Mouse (Mus musculus): ENCODE measurements around the gene Krtap19-2. TPM values are rescaled to one million over a fixed set of nuclear protein-coding genes. Genes with fewer than 3 reads are reported as not detected.

The Krtap19-2 gene
- polyA plus RNA-seq, 1 experiment from 2014 or later: not detected

DNA sequence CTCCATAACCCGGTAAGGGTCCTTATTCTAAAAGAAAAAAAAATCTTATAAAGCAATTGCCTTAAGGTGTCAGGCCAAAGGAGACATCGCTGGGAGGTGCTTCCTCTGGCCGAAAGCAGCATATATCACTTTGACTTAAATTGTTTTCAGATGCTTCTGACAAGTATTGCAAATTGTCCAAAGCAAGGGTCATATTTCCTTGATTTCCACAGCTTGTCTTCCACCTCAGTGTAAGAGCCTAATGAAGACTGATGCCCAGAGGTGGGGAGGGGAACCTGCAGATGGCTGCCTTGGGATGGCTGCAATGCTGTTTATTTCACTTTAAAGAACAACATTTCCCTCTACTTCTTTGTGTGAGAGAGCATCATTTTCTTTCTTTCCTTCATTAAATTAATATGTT, 47.1 kb downstream of the Krtap19-2 start:
- Histone ChIP-seq H3K4me2 (replicated peaks; ENCODE audit: low read depth, low read length) (no peak overlapping the region), H3K9me3 (ENCODE audit: low read length) (no peaks in the 10 kb centered on the region), H3K4me3 (ENCODE audit: low read length) (no peak overlapping the region), H3K27ac (ENCODE audit: low read length) (no peak overlapping the region), H3K36me3 (ENCODE audit: insufficient read depth, low read length) (no peaks in the 10 kb centered on the region), H3K27me3 (ENCODE audit: insufficient read depth, low read length) (no peaks in the 10 kb centered on the region), H3K9ac (replicated peaks; ENCODE audit: low read length) (no peak overlapping the region), H3K4me1 (ENCODE audit: insufficient read depth, low read length) (no peaks in the 10 kb centered on the region)
- 44% methylated on average over 3 of the region's 3 CpGs for WGBS
- no peak for ATAC-seq (ENCODE audit: low FRiP score, low TSS enrichment)

DNA sequence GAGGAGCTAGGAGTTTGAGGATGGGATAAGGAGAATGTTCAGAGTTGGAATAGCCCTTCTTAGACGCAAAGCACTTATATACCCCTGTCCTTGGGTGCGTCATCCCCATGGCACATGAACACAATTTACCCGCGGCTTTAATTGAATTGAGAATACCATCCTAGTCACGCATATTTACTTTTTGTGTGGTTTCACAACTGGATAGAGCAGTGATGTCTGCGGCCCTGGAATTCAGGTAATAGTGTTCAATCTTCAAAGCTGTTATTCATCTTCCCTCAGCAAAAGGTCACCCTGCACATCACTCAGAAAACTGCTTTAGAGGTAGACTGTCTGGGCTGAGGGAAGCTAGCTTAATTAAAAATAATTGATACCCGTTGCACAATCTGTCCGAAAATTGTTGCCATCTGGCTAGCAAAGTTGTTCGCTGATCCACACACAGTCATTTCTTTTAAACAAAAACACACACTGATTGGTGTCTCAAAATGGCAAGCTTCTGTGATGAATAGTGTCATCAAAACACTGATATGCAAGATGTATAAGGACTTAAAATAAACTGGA, 47.9 kb downstream of the Krtap19-2 start, which contains the start of gene Krtap14:
Gene Krtap14 (minus strand): TSS at position 51 of the 558 bp plus-strand sequence.
- no peaks in the 10 kb centered on the region for H3K9me3 ChIP-seq (ENCODE audit: low read length)
- no peak within 1 kb of the TSS for H3K9ac ChIP-seq (replicated peaks; ENCODE audit: low read length)
- H3K4me1 ChIP-seq (ENCODE audit: insufficient read depth, low read length): no peaks in the 10 kb centered on the region
- H3K4me2 ChIP-seq (replicated peaks; ENCODE audit: low read depth, low read length): no peak within 1 kb of the TSS
- no peak within 1 kb of the TSS for H3K4me3 ChIP-seq (ENCODE audit: low read length)
- ATAC-seq (ENCODE audit: low FRiP score, low TSS enrichment): no peak
- no peak within 1 kb of the TSS for H3K27ac ChIP-seq (ENCODE audit: low read length)
- H3K27me3 ChIP-seq (ENCODE audit: insufficient read depth, low read length): no peaks in the 10 kb centered on the region
- H3K36me3 ChIP-seq (ENCODE audit: insufficient read depth, low read length): no peaks in the 10 kb centered on the region
- 89% methylated on average over 9 of the region's 9 CpGs for WGBS

GRCm38 (mm10) chr16:88823736-88824135, 50.3 kb downstream of the Krtap19-2 start:
- Histone ChIP-seq H3K9me3 (ENCODE audit: low read length) (no peaks in the 10 kb centered on the region), H3K4me1 (ENCODE audit: insufficient read depth, low read length) (no peaks in the 10 kb centered on the region), H3K4me2 (replicated peaks; ENCODE audit: low read depth, low read length) (no peak overlapping the region), H3K27me3 (ENCODE audit: insufficient read depth, low read length) (no peaks in the 10 kb centered on the region), H3K9ac (replicated peaks; ENCODE audit: low read length) (no peak overlapping the region), H3K36me3 (ENCODE audit: insufficient read depth, low read length) (no peaks in the 10 kb centered on the region), H3K4me3 (ENCODE audit: low read length) (no peak overlapping the region), H3K27ac (ENCODE audit: low read length) (no peak overlapping the region)
- 74% methylated on average over 3 of the region's 3 CpGs for WGBS
- peak; percentile 42; the same call in 1 of the 2 replicates for ATAC-seq (ENCODE audit: low FRiP score, low TSS enrichment)

Other genes starting within 250 kb of the Krtap19-2 start
- gene 2310079G19Rik, start 246.6 kb downstream of the Krtap19-2 start, polyA plus RNA-seq (2015; fragmentation: Nextera tagmentation; extraction: Ambion mirVana): not detected in 2 replicates
- gene Krtap26-1, start 226.5 kb downstream of the Krtap19-2 start, polyA plus RNA-seq (2015; fragmentation: Nextera tagmentation; extraction: Ambion mirVana): not detected in 2 replicates
- gene Krtap27-1, start 202.6 kb downstream of the Krtap19-2 start, polyA plus RNA-seq (2015; fragmentation: Nextera tagmentation; extraction: Ambion mirVana): not detected in 2 replicates
- gene 2310061N02Rik, start 166.3 kb downstream of the Krtap19-2 start, polyA plus RNA-seq (2015; fragmentation: Nextera tagmentation; extraction: Ambion mirVana): not detected in 2 replicates
- gene Krtap13-1, start 145.4 kb downstream of the Krtap19-2 start, polyA plus RNA-seq (2015; fragmentation: Nextera tagmentation; extraction: Ambion mirVana): not detected in 2 replicates
- not detected in 2 replicates for gene Krtap13, start 122.6 kb downstream of the Krtap19-2 start, polyA plus RNA-seq (2015; fragmentation: Nextera tagmentation; extraction: Ambion mirVana)
- gene 2310034C09Rik, start 115.4 kb downstream of the Krtap19-2 start, polyA plus RNA-seq (2015; fragmentation: Nextera tagmentation; extraction: Ambion mirVana): not detected in 2 replicates
- not detected in 2 replicates for gene 2310057N15Rik, start 100.1 kb downstream of the Krtap19-2 start, polyA plus RNA-seq (2015; fragmentation: Nextera tagmentation; extraction: Ambion mirVana)
- 0.31 TPM in 1 of 2 replicates, not detected in the other for gene Gm5965, start 96.4 kb downstream of the Krtap19-2 start, polyA plus RNA-seq (2015; fragmentation: Nextera tagmentation; extraction: Ambion mirVana)
- gene Gm20741, start 62.0 kb downstream of the Krtap19-2 start, polyA plus RNA-seq (2015; fragmentation: Nextera tagmentation; extraction: Ambion mirVana): not detected in 2 replicates
- gene Krtap15, start 54.1 kb downstream of the Krtap19-2 start, polyA plus RNA-seq (2015; fragmentation: Nextera tagmentation; extraction: Ambion mirVana): not detected in 2 replicates
- gene Krtap14, start 48.1 kb downstream of the Krtap19-2 start, polyA plus RNA-seq (2015; fragmentation: Nextera tagmentation; extraction: Ambion mirVana): not detected in 2 replicates
- not detected in 2 replicates for gene Krtap19-1, start 4.9 kb downstream of the Krtap19-2 start, polyA plus RNA-seq (2015; fragmentation: Nextera tagmentation; extraction: Ambion mirVana)
- not detected in 2 replicates for gene Krtap19-3, start 3.8 kb upstream of the Krtap19-2 start, polyA plus RNA-seq (2015; fragmentation: Nextera tagmentation; extraction: Ambion mirVana)
- not detected in 2 replicates for gene Krtap19-4, start 10.8 kb upstream of the Krtap19-2 start, polyA plus RNA-seq (2015; fragmentation: Nextera tagmentation; extraction: Ambion mirVana)
- not detected in 2 replicates for gene Krtap19-5, start 22.2 kb upstream of the Krtap19-2 start, polyA plus RNA-seq (2015; fragmentation: Nextera tagmentation; extraction: Ambion mirVana)
- not detected in 2 replicates for gene Krtap19-9b, start 58.0 kb upstream of the Krtap19-2 start, polyA plus RNA-seq (2015; fragmentation: Nextera tagmentation; extraction: Ambion mirVana)
- gene Krtap16-3, start 88.6 kb upstream of the Krtap19-2 start, polyA plus RNA-seq (2015; fragmentation: Nextera tagmentation; extraction: Ambion mirVana): not detected in 2 replicates
- not detected in 2 replicates for gene Krtap22-2, start 136.5 kb upstream of the Krtap19-2 start, polyA plus RNA-seq (2015; fragmentation: Nextera tagmentation; extraction: Ambion mirVana)
- not detected in 2 replicates for gene Gm10229, start 141.0 kb upstream of the Krtap19-2 start, polyA plus RNA-seq (2015; fragmentation: Nextera tagmentation; extraction: Ambion mirVana)
- not detected in 2 replicates for gene Krtap6-1, start 157.4 kb upstream of the Krtap19-2 start, polyA plus RNA-seq (2015; fragmentation: Nextera tagmentation; extraction: Ambion mirVana)
- not detected in 2 replicates for gene Gm10228, start 167.2 kb upstream of the Krtap19-2 start, polyA plus RNA-seq (2015; fragmentation: Nextera tagmentation; extraction: Ambion mirVana)
- not detected in 2 replicates for gene Krtap6-5, start 173.6 kb upstream of the Krtap19-2 start, polyA plus RNA-seq (2015; fragmentation: Nextera tagmentation; extraction: Ambion mirVana)
- not detected in 2 replicates for gene 1110025L11Rik, start 189.7 kb upstream of the Krtap19-2 start, polyA plus RNA-seq (2015; fragmentation: Nextera tagmentation; extraction: Ambion mirVana)
- not detected in 2 replicates for gene Krtap6-3, start 209.7 kb upstream of the Krtap19-2 start, polyA plus RNA-seq (2015; fragmentation: Nextera tagmentation; extraction: Ambion mirVana)